Mouse (Mus musculus): ENCODE data around the gene Cuedc2. TPM values are rescaled to one million over a fixed set of nuclear protein-coding genes. Genes with fewer than 3 reads are reported as not detected.

The Cuedc2 gene
- polyA plus RNA-seq, 1 experiment = 65.5 TPM

- Histone ChIP-seq H3K4me3 (ENCODE audit: low read depth, low read length) (no peak overlapping the region), H3K36me3 (ENCODE audit: control insufficient read depth, insufficient read depth, low read length, poor library complexity, severe bottlenecking) (no peaks in the 10 kb centered on the region; the same call in 1 of the 2 replicates), H3K27ac (ENCODE audit: insufficient read depth, low read length) (no peak overlapping the region), H3K27me3 (ENCODE audit: control insufficient read depth, insufficient read depth, low read length, poor library complexity, severe bottlenecking) (no peaks in the 10 kb centered on the region), H3K9me3 (replicated peaks; ENCODE audit: control insufficient read depth, insufficient read depth, low read length, poor library complexity, severe bottlenecking) (no peaks in the 10 kb centered on the region), H3K4me1 (ENCODE audit: control insufficient read depth, insufficient read depth, low read length) (no peaks in the 10 kb centered on the region), H3K9ac (ENCODE audit: low read depth, poor library complexity, severe bottlenecking) (no peak overlapping the region)
- TF ChIP-seq CTCF (IDR thresholded peaks at IDR 0.05; ENCODE audit: low read depth, low read length) (no peak), EP300 (IDR thresholded peaks at IDR 0.05; ENCODE audit: insufficient read depth, low read depth, low read length) (no peak), POLR2A (IDR thresholded peaks at IDR 0.05; ENCODE audit: insufficient read depth, low read length) (no peak)
Measured at GRCm38 (mm10) chr19:46333906-46334305, 4.6 kb downstream of the Cuedc2 start.

GRCm38 (mm10) chr19:46332721-46333339 lies 5.7 kb downstream of the Cuedc2 start:
- no peak overlapping the region for H3K9ac ChIP-seq (ENCODE audit: low read depth, poor library complexity, severe bottlenecking)
- H3K36me3 ChIP-seq (ENCODE audit: control insufficient read depth, insufficient read depth, low read length, poor library complexity, severe bottlenecking) = no peaks in the 10 kb centered on the region; the same call in 1 of the 2 replicates
- H3K27ac ChIP-seq (ENCODE audit: insufficient read depth, low read length) = no peak overlapping the region
- H3K4me1 ChIP-seq (ENCODE audit: control insufficient read depth, insufficient read depth, low read length) = no peaks in the 10 kb centered on the region
- H3K27me3 ChIP-seq (ENCODE audit: control insufficient read depth, insufficient read depth, low read length, poor library complexity, severe bottlenecking) = no peaks in the 10 kb centered on the region
- H3K9me3 ChIP-seq (replicated peaks; ENCODE audit: control insufficient read depth, insufficient read depth, low read length, poor library complexity, severe bottlenecking) = no peaks in the 10 kb centered on the region
- TF ChIP-seq EP300 (IDR thresholded peaks at IDR 0.05; ENCODE audit: insufficient read depth, low read depth, low read length) = no peak
- no peak for TF ChIP-seq CTCF (IDR thresholded peaks at IDR 0.05; ENCODE audit: low read depth, low read length)
- TF ChIP-seq POLR2A (IDR thresholded peaks at IDR 0.05; ENCODE audit: insufficient read depth, low read length) = no peak
- H3K4me3 ChIP-seq (ENCODE audit: low read depth, low read length) = no peak overlapping the region

- no peaks in the 10 kb centered on the region; the same call in 1 of the 2 replicates for H3K36me3 ChIP-seq (ENCODE audit: control insufficient read depth, insufficient read depth, low read length, poor library complexity, severe bottlenecking)
- H3K9ac ChIP-seq (ENCODE audit: low read depth, poor library complexity, severe bottlenecking) = no peak overlapping the region
- H3K9me3 ChIP-seq (replicated peaks; ENCODE audit: control insufficient read depth, insufficient read depth, low read length, poor library complexity, severe bottlenecking) = no peaks in the 10 kb centered on the region
- H3K27me3 ChIP-seq (ENCODE audit: control insufficient read depth, insufficient read depth, low read length, poor library complexity, severe bottlenecking) = no peaks in the 10 kb centered on the region
- no peak overlapping the region for H3K4me3 ChIP-seq (ENCODE audit: low read depth, low read length)
- TF ChIP-seq POLR2A (IDR thresholded peaks at IDR 0.05; ENCODE audit: insufficient read depth, low read length) (no peak), CTCF (IDR thresholded peaks at IDR 0.05; ENCODE audit: low read depth, low read length) (no peak), EP300 (IDR thresholded peaks at IDR 0.05; ENCODE audit: insufficient read depth, low read depth, low read length) (no peak)
- H3K27ac ChIP-seq (ENCODE audit: insufficient read depth, low read length) = no peak overlapping the region
- no peaks in the 10 kb centered on the region for H3K4me1 ChIP-seq (ENCODE audit: control insufficient read depth, insufficient read depth, low read length)
Measured at GRCm38 (mm10) chr19:46331936-46332335, 6.6 kb downstream of the Cuedc2 start.

GRCm38 (mm10) chr19:46331326-46331725 lies 7.2 kb downstream of the Cuedc2 start:
- no peaks in the 10 kb centered on the region for H3K9me3 ChIP-seq (replicated peaks; ENCODE audit: control insufficient read depth, insufficient read depth, low read length, poor library complexity, severe bottlenecking)
- no peak for TF ChIP-seq EP300 (IDR thresholded peaks at IDR 0.05; ENCODE audit: insufficient read depth, low read depth, low read length)
- no peak for TF ChIP-seq CTCF (IDR thresholded peaks at IDR 0.05; ENCODE audit: low read depth, low read length)
- no peak for TF ChIP-seq POLR2A (IDR thresholded peaks at IDR 0.05; ENCODE audit: insufficient read depth, low read length)
- no peaks in the 10 kb centered on the region; the same call in 1 of the 2 replicates for H3K36me3 ChIP-seq (ENCODE audit: control insufficient read depth, insufficient read depth, low read length, poor library complexity, severe bottlenecking)
- H3K4me1 ChIP-seq (ENCODE audit: control insufficient read depth, insufficient read depth, low read length) = no peaks in the 10 kb centered on the region
- no peak overlapping the region for H3K9ac ChIP-seq (ENCODE audit: low read depth, poor library complexity, severe bottlenecking)
- H3K27me3 ChIP-seq (ENCODE audit: control insufficient read depth, insufficient read depth, low read length, poor library complexity, severe bottlenecking) = no peaks in the 10 kb centered on the region
- no peak overlapping the region for H3K27ac ChIP-seq (ENCODE audit: insufficient read depth, low read length)
- H3K4me3 ChIP-seq (ENCODE audit: low read depth, low read length) = no peak overlapping the region

- TF ChIP-seq EP300 (IDR thresholded peaks at IDR 0.05; ENCODE audit: insufficient read depth, low read depth, low read length) = no peak
- no peak for TF ChIP-seq POLR2A (IDR thresholded peaks at IDR 0.05; ENCODE audit: insufficient read depth, low read length)
- TF ChIP-seq CTCF (IDR thresholded peaks at IDR 0.05; ENCODE audit: low read depth, low read length) = no peak
- Histone ChIP-seq H3K27ac (ENCODE audit: insufficient read depth, low read length) (no peak overlapping the region), H3K27me3 (ENCODE audit: control insufficient read depth, insufficient read depth, low read length, poor library complexity, severe bottlenecking) (no peaks in the 10 kb centered on the region), H3K36me3 (ENCODE audit: control insufficient read depth, insufficient read depth, low read length, poor library complexity, severe bottlenecking) (no peaks in the 10 kb centered on the region; the same call in 1 of the 2 replicates), H3K9me3 (replicated peaks; ENCODE audit: control insufficient read depth, insufficient read depth, low read length, poor library complexity, severe bottlenecking) (no peaks in the 10 kb centered on the region), H3K4me3 (ENCODE audit: low read depth, low read length) (no peak overlapping the region), H3K4me1 (ENCODE audit: control insufficient read depth, insufficient read depth, low read length) (no peaks in the 10 kb centered on the region), H3K9ac (ENCODE audit: low read depth, poor library complexity, severe bottlenecking) (no peak overlapping the region)
Measured at GRCm38 (mm10) chr19:46330696-46331095, 7.8 kb downstream of the Cuedc2 start.

GRCm38 (mm10) chr19:46329951-46330350 lies 8.6 kb downstream of the Cuedc2 start:
- no peak overlapping the region for H3K4me3 ChIP-seq (ENCODE audit: low read depth, low read length)
- TF ChIP-seq EP300 (IDR thresholded peaks at IDR 0.05; ENCODE audit: insufficient read depth, low read depth, low read length) (no peak), CTCF (IDR thresholded peaks at IDR 0.05; ENCODE audit: low read depth, low read length) (peak; percentile 94), POLR2A (IDR thresholded peaks at IDR 0.05; ENCODE audit: insufficient read depth, low read length) (no peak)
- no peak overlapping the region for H3K27ac ChIP-seq (ENCODE audit: insufficient read depth, low read length)
- no peaks in the 10 kb centered on the region for H3K4me1 ChIP-seq (ENCODE audit: control insufficient read depth, insufficient read depth, low read length)
- no peaks in the 10 kb centered on the region for H3K9me3 ChIP-seq (replicated peaks; ENCODE audit: control insufficient read depth, insufficient read depth, low read length, poor library complexity, severe bottlenecking)
- no peaks in the 10 kb centered on the region for H3K27me3 ChIP-seq (ENCODE audit: control insufficient read depth, insufficient read depth, low read length, poor library complexity, severe bottlenecking)
- no peaks in the 10 kb centered on the region; the same call in 1 of the 2 replicates for H3K36me3 ChIP-seq (ENCODE audit: control insufficient read depth, insufficient read depth, low read length, poor library complexity, severe bottlenecking)
- H3K9ac ChIP-seq (ENCODE audit: low read depth, poor library complexity, severe bottlenecking) = no peak overlapping the region

All from ES-Bruce4 (cell line).